Mouse (Mus musculus): ENCODE measurements at regions not wholly inside any gene's neighbourhood (a gene's known extent, or its start where the extent isn't known, plus 50 kb on each side); places are given as distances from the start of the nearest gene placed in this dataset.

GRCm38 (mm10) chr5:50820674-50821073 lies 746.9 kb downstream of the Ppargc1a start:
- no peak for DNase-seq

- DNase-seq = no peak
Measured at GRCm38 (mm10) chr5:50819959-50820358, 747.6 kb downstream of the Ppargc1a start.

DNA sequence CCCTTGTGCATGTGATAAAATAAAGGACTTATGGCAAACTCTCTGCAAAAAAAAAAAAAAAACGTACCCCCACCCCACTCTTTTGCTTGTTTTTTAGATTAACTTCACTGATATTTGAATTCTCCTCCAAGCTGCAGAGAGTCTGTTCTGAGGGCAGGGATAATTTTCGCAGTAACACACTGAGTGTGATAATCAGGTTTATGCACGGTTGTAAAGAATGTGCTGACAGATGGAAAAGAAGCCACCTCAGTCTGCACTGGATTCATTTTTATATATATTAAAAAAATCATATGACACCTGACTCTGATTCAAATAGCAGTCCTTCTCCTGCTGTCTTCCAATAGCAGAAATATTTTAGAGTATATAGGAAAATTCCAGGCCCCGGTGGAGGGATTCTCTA lies 736.5 kb upstream of the Adgra3 start:
- DNase-seq = no peak

GRCm38 (mm10) chr5:50794453-50795169 lies 735.8 kb upstream of the Adgra3 start:
- DNase-seq = no peak

GRCm38 (mm10) chr5:50793558-50793957 lies 734.8 kb upstream of the Adgra3 start:
- DNase-seq = no peak

- no peak for DNase-seq
Measured at GRCm38 (mm10) chr5:50785273-50785672, 726.5 kb upstream of the Adgra3 start.

DNA sequence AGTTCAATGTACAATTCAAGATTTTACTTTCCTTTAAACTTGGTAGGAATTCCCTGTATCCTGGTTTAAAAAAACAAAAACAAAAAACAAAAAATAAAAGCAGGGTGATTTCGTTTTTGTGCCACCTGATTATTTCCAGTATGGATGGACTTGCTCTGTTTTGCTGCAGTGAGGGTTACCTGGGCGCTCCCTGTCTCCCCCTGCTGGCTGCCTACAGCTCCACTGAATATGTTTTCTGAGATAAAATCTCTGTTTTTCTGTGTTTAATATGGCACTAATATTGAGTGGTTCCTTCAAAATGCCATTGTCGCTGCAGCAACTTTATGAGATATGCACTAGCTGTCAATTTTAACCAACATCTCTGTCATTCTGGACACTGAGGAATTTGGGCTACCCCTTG lies 720.3 kb upstream of the Adgra3 start:
- no peak for DNase-seq

GRCm38 (mm10) chr5:50778221-50778620 lies 719.4 kb upstream of the Adgra3 start:
- no peak for DNase-seq

- DNase-seq = no peak
Measured at GRCm38 (mm10) chr5:50762261-50762660, 703.5 kb upstream of the Adgra3 start.

- no peak for DNase-seq
Measured at GRCm38 (mm10) chr5:50760386-50760785, 701.6 kb upstream of the Adgra3 start.

DNA sequence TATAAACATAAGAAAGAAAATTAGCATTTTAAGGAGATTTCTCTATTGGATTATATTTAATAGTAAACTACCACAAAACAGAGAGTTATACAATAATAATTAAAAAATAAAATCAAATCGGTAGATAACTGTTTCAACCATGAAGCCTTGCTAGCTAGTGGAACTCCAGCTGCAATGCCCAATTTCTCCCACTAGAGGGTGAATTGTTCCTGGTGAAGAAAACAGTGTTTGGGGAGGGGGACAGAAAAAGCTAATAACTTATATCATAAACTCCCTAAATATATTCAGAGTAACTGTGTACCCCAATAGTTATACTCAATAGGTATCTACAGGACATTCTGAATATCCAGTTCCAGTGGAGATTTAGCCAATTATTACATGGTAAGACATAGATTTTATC lies 694.0 kb upstream of the Adgra3 start:
- peak; percentile 3 for DNase-seq

DNA sequence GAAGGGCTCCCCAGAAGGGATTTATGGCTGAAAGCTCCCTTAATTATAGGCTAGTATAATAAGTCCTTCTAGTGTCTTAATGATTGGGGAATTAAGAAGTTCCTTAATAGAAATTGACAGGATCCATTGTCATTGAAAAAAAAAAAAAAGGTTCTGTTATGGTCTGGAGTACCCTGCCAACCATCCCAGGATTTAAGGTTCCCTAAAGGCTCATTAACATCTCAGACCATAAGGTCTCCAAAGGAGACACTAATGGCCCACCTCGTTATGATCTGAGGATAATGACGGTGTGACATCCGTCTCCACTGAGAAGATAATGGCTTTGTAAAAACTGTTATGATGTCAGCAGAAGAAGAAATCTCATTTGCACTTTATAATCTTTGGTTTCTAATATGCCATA lies 692.6 kb upstream of the Adgra3 start:
- DNase-seq = no peak

DNA sequence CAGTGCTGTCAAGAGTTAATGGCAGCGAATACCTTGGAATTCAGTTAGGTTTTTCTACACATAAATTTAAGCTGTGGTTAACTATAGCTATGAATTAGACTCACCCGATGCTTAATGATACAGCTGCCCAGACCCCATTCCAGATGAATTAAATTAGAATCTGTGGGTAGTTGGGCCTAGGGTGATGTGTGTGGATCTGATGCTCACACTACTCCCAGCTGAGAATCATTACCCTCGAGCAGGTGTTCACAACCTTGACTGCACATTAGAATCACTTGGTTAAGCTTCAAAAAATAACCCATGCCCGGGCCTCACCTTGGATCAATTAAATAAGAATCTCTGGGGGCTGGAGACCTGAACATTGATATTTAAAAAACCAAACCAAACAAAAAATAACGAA lies 684.2 kb upstream of the Adgra3 start:
- no peak for DNase-seq

- DNase-seq = no peak
Measured at GRCm38 (mm10) chr5:50733711-50734110, 674.9 kb upstream of the Adgra3 start.

GRCm38 (mm10) chr5:50728337-50729003 lies 669.7 kb upstream of the Adgra3 start:
- DNase-seq = no peak

GRCm38 (mm10) chr5:50706945-50707663 lies 648.3 kb upstream of the Adgra3 start:
- no peak for DNase-seq

- no peak for DNase-seq
Measured at GRCm38 (mm10) chr5:50698084-50698483, 639.3 kb upstream of the Adgra3 start.

DNA sequence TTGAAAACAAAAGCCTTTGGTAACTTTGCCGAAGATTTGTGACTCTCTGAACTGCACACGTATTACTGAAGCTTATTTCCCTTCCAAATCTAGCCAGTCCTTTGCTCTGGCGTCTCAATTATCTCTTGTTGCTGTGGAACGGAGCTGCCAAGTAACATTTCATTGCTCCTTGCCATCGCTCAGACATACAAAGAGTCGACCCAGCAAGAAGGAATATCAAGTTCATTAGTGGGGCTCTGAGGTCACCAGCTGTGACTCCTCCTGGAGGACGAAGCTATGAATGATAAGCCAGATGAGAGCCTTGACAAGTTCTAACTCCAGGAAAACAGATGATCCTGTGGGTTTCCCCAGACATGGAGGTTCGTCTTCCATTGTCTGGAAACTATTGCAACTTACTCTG lies 638.8 kb upstream of the Adgra3 start:
- DNase-seq = no peak

GRCm38 (mm10) chr5:50688362-50688761 lies 629.6 kb upstream of the Adgra3 start:
- no peak for DNase-seq

DNA sequence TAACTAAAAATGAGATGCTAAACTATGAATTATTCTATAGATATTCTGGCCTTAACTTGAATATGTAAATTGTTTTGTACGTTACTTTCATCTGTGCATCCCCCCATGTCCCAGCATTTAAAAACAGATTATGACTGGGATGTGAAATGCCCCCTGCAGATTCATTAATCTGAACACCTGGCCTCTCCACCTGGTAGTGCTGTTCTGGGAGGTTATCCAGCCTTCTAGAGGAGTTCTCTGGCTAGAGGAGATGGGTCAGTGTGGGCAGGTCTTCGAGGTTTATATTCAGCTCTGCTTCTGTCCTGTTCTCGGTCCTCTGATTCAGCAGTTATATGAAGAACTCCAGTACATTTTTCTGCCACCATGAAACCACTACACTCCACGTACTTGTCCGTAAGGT lies 625.2 kb upstream of the Adgra3 start:
- no peak for DNase-seq

DNA sequence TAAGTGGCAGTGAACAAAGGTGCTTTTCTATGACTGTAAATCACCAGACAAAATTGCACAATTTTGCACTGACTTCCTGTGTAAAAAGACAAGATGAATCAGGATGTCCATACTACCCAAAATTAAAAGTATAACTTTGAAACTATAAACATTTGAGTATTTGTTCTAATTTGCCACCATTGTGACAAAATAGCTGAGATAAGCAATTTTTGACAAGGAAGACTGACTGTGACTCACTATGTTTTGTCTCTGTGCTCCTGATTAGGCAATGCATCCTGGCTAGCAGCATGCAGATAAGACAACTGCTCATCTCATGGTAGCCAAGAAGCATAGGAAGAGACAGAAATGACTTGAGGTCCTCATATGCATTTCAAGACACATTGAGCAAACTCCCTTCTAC lies 577.7 kb upstream of the Adgra3 start:
- no peak for DNase-seq

- no peak for DNase-seq
Measured at GRCm38 (mm10) chr5:50626648-50627047, 567.8 kb upstream of the Adgra3 start.

- DNase-seq = no peak
Measured at GRCm38 (mm10) chr5:50624206-50624605, 565.4 kb upstream of the Adgra3 start.

Data from liver (tissue).